Comparison of ENCODE assay signal across 17 mouse cellular contexts in genomic region chr19:24990138-24990822, GRCm38 (mm10). TPM values are rescaled to one million over a fixed set of nuclear protein-coding genes. Genes with fewer than 3 reads are reported as not detected.
A peak's percentile ranks its signal among the peaks of the same experiment; 100 is the strongest.
DNase-seq lines count a peak whose midpoint lies in the region; ATAC-seq and TF ChIP-seq lines count a peak whose summit lies in the region.
"Had no signal": no experiment of that assay in that cellular context is flagged by ENCODE, and none has a peak within 500 bp of the region (broad histone marks: within the 10 kb centered on the region; RNA-seq: fewer than 3 reads in every experiment).

No protein-coding gene starts in this region.

- no peak overlapping the region; a peak in 1 of 4 replicates for H3K4me3 ChIP-seq in MEL (ENCODE audit: control insufficient read depth in 1 of 2, insufficient read depth in 1 of 2, low read depth in 2 of 2, low read length in 2 of 2)
- H3K4me3 ChIP-seq in bone marrow, adult 2 months (replicated peaks; ENCODE audit: control insufficient read depth, low read depth, low read length): no peak overlapping the region
- H3K4me3 ChIP-seq in liver, embryonic 12.5 days: no peak overlapping the region
- H3K4me3 ChIP-seq: forebrain, embryonic 10.5 days; gastrocnemius, adult 2 months; layer of hippocampus, adult 2 months; limb, embryonic 15.5 days; midbrain, embryonic 15.5 days; neural tube, embryonic 12.5 days had no signal

- peaks cover 10 to 20% of the 10 kb centered on the region in 2 experiments for H3K4me1 ChIP-seq in MEL (ENCODE audit: control insufficient read depth in 1 of 2, insufficient read depth in 2 of 2, low read length in 2 of 2)
- peaks cover 11% of the 10 kb centered on the region; the same call in 1 of the 2 replicates for H3K4me1 ChIP-seq in bone marrow, adult 2 months (ENCODE audit: control insufficient read depth, insufficient read depth, low read length)
- peaks cover 26% of the 10 kb centered on the region for H3K4me1 ChIP-seq in liver, embryonic 12.5 days
- H3K4me1 ChIP-seq: forebrain, embryonic 10.5 days; limb, embryonic 15.5 days; midbrain, embryonic 15.5 days; neural tube, embryonic 12.5 days had no signal

- no peak for TF ChIP-seq CTCF in MEL (IDR thresholded peaks at IDR 0.05 in 2 of 3, conservative IDR thresholded peaks at IDR 0.05 in 1 of 3; ENCODE audit: control insufficient read depth in 1 of 3, insufficient read depth in 1 of 3, low read depth in 2 of 3, low read length in 3 of 3, poor library complexity in 1 of 3, severe bottlenecking in 1 of 3)
- TF ChIP-seq CTCF in bone marrow, adult 2 months (IDR thresholded peaks at IDR 0.05; ENCODE audit: control insufficient read depth, insufficient read depth, low read length): no peak

- H3K27me3 ChIP-seq in MEL (ENCODE audit: control insufficient read depth in 1 of 2, insufficient read depth in 2 of 2, low read length in 2 of 2): no peaks in the 10 kb centered on the region
- H3K27me3 ChIP-seq in liver, embryonic 12.5 days (replicated peaks): no peaks in the 10 kb centered on the region
- H3K27me3 ChIP-seq: CH12.LX; limb, embryonic 15.5 days; midbrain, embryonic 15.5 days; neural tube, embryonic 12.5 days had no signal

- no peaks in the 10 kb centered on the region for H3K79me2 ChIP-seq in MEL (ENCODE audit: control insufficient read depth, insufficient read depth, low read length, poor library complexity)

- H3K9ac ChIP-seq in MEL (ENCODE audit: control insufficient read depth, low read depth, low read length, poor library complexity, severe bottlenecking): no peak overlapping the region; the same call in 1 of the 2 replicates
- H3K9ac ChIP-seq in liver, embryonic 12.5 days: no peak overlapping the region
- H3K9ac ChIP-seq: limb, embryonic 15.5 days; midbrain, embryonic 15.5 days; neural tube, embryonic 12.5 days had no signal

- no peaks in the 10 kb centered on the region for H3K9me3 ChIP-seq in MEL (replicated peaks; ENCODE audit: insufficient read depth, low read length)
- H3K9me3 ChIP-seq in liver, embryonic 12.5 days (replicated peaks): no peaks in the 10 kb centered on the region
- H3K9me3 ChIP-seq: forebrain, embryonic 10.5 days; limb, embryonic 15.5 days; midbrain, embryonic 15.5 days; neural tube, embryonic 12.5 days had no signal

- peak overlapping the region; percentile 65 for H3K27ac ChIP-seq in MEL (ENCODE audit: control insufficient read depth, low read depth, low read length)
- peak overlapping the region; percentile 27 for H3K27ac ChIP-seq in bone marrow, adult 2 months (ENCODE audit: control insufficient read depth, insufficient read depth, low read depth, low read length, poor library complexity)
- H3K27ac ChIP-seq in liver, embryonic 12.5 days: peak overlapping the region; percentile 65
- H3K27ac ChIP-seq: forebrain, embryonic 10.5 days; gastrocnemius, adult 2 months; layer of hippocampus, adult 2 months; limb, embryonic 15.5 days; midbrain, embryonic 15.5 days; neural tube, embryonic 12.5 days; stomach, postnatal 0 days had no signal

- TF ChIP-seq EP300 in MEL (IDR thresholded peaks at IDR 0.05; ENCODE audit: low read depth in 1 of 2, low read length in 2 of 2): peak; percentile 99

- H3K36me3 ChIP-seq in MEL (ENCODE audit: control insufficient read depth in 1 of 2, insufficient read depth in 2 of 2, low read length in 2 of 2): peaks cover 0 to 10% of the 10 kb centered on the region in 2 experiments; a peak in 2 of 4 replicates
- no peaks in the 10 kb centered on the region for H3K36me3 ChIP-seq in liver, embryonic 12.5 days
- H3K36me3 ChIP-seq: forebrain, embryonic 10.5 days; limb, embryonic 15.5 days; midbrain, embryonic 15.5 days; neural tube, embryonic 12.5 days had no signal

- peak; percentile 93 for DNase-seq in MEL (ENCODE audit: low read depth, low spot score)
- peak; percentile 47 to 74 for DNase-seq in thymus, adult 18-20 months
- no peak for DNase-seq in urinary bladder, adult 18-20 months (ENCODE audit: low spot score in 2 of 2)
- DNase-seq in urinary bladder, adult 2 months (ENCODE audit: low spot score): no peak
- no peak for DNase-seq in adrenal gland, postnatal 14 days
- DNase-seq: cerebellum, postnatal 25 days; gastrocnemius, adult 2 months; spleen, adult 18-20 months had no signal

- peak; percentile 74 for ATAC-seq in liver, embryonic 12.5 days
- ATAC-seq: midbrain, embryonic 15.5 days had no signal

- H3K4me2 ChIP-seq in liver, embryonic 12.5 days: peak overlapping the region; percentile 40
- H3K4me2 ChIP-seq: limb, embryonic 15.5 days; midbrain, embryonic 15.5 days; neural tube, embryonic 12.5 days had no signal

- WGBS in bone marrow, adult 2 months: 20% methylated on average over 7 of the region's 7 CpGs
- 20% methylated on average over 7 of the region's 7 CpGs for WGBS in liver, embryonic 12.5 days (ENCODE audit: insufficient replicate concordance)

- TF ChIP-seq POLR2A in MEL (IDR thresholded peaks at IDR 0.05; ENCODE audit: control insufficient read depth in 1 of 2, insufficient read depth in 1 of 2, low read depth in 1 of 2, low read length in 2 of 2, poor library complexity in 1 of 2): no peak
- TF ChIP-seq POLR2A in bone marrow, adult 2 months (IDR thresholded peaks at IDR 0.05; ENCODE audit: borderline replicate concordance, control insufficient read depth, low read depth, low read length): no peak

- no peak for TF ChIP-seq RAD21 in MEL (IDR thresholded peaks at IDR 0.05; ENCODE audit: low read depth, low read length)

TF ChIP-seq in MEL, 35 proteins besides CTCF, POLR2A, EP300 and RAD21 (continues in another document):
- TF ChIP-seq MAFK (IDR thresholded peaks at IDR 0.05; ENCODE audit: borderline replicate concordance, low read depth, low read length) (peak; percentile 82; the same call in 1 of the 2 replicates), ZMIZ1 (IDR thresholded peaks at IDR 0.05; ENCODE audit: low read depth, low read length) (no peak), ELF1 (IDR thresholded peaks at IDR 0.05; ENCODE audit: low read depth, low read length) (0 out of 2 replicates have a peak, but pooled peaks have one; percentile 8), GATA1 (IDR thresholded peaks at IDR 0.05; ENCODE audit: low read depth, low read length) (peak; percentile 100), TBP (IDR thresholded peaks at IDR 0.05; ENCODE audit: low read depth, low read length) (0 out of 2 replicates have a peak, but pooled peaks have one; percentile 71), SMC3 (IDR thresholded peaks at IDR 0.05; ENCODE audit: low read depth, low read length) (0 out of 2 replicates have a peak, but pooled peaks have one; percentile 5), MAX (IDR thresholded peaks at IDR 0.05; ENCODE audit: low read length) (peak; percentile 77), MXI1 (IDR thresholded peaks at IDR 0.05; ENCODE audit: low read depth, low read length) (peak; percentile 80), CHD2 (IDR thresholded peaks at IDR 0.05; ENCODE audit: low read length) (no peak; the same call in 1 of the 2 replicates), NELFE (IDR thresholded peaks at IDR 0.05; ENCODE audit: low read depth, low read length) (peak; percentile 26; the same call in 1 of the 2 replicates), USF2 (IDR thresholded peaks at IDR 0.05; ENCODE audit: borderline replicate concordance in 1 of 2, insufficient read depth in 1 of 2, low read depth in 1 of 2, low read length in 2 of 2) (no peak), ZKSCAN1 (IDR thresholded peaks at IDR 0.05; ENCODE audit: low read depth, low read length) (no peak), ETS1 (IDR thresholded peaks at IDR 0.05; ENCODE audit: low read depth, low read length) (peak; percentile 97), JUND (IDR thresholded peaks at IDR 0.05; ENCODE audit: low read depth, low read length) (peak; percentile 38; the same call in 1 of the 2 replicates), ZNF384 (IDR thresholded peaks at IDR 0.05; ENCODE audit: low read depth, low read length) (peak; percentile 89), E2F4 (IDR thresholded peaks at IDR 0.05; ENCODE audit: borderline replicate concordance, low read depth, low read length) (no peak), POLR2AphosphoS5 (IDR thresholded peaks at IDR 0.05; ENCODE audit: borderline replicate concordance, low read depth, low read length) (no peak), TCF12 (IDR thresholded peaks at IDR 0.05; ENCODE audit: low read depth, low read length) (peak; percentile 100), GABPA (IDR thresholded peaks at IDR 0.05; ENCODE audit: low read depth, low read length) (no peak), RCOR1 (IDR thresholded peaks at IDR 0.05; ENCODE audit: low read depth, low read length) (peak; percentile 100), TAL1 (IDR thresholded peaks at IDR 0.05; ENCODE audit: low read length) (peak; percentile 97), MEF2A (IDR thresholded peaks at IDR 0.05; ENCODE audit: extremely low read depth, insufficient replicate concordance, low read depth, low read length, poor library complexity, severe bottlenecking) (no peak), KAT2A (conservative IDR thresholded peaks at IDR 0.05; ENCODE audit: low read depth, low read length) (no peak), UBTF (IDR thresholded peaks at IDR 0.05; ENCODE audit: borderline replicate concordance, insufficient read depth, low read depth, low read length) (no peak), MYB (IDR thresholded peaks at IDR 0.05; ENCODE audit: low read depth, low read length) (peak; percentile 37; the same call in 1 of the 2 replicates), NRF1 (IDR thresholded peaks at IDR 0.05; ENCODE audit: insufficient read depth, low read depth, low read length, poor library complexity, severe bottlenecking) (no peak)

RNA-seq across cellular contexts. Expression of gene Dock8, which starts 9.1 kb away (rescaled TPM):
- 16.1 and 17.8 TPM in 2 replicates for total RNA-seq in MEL (2012; rRNA removed)
- 10 to 100 TPM in 1 of 2 experiments, not detected in 1; 30.1 TPM for polyA plus RNA-seq in MEL (2012; ENCODE audit: insufficient read depth in 1 of 2, insufficient read length in 2 of 2, low read depth in 1 of 2, low replicate concordance in 2 of 2, missing spikeins in 1 of 2)
- polyA plus RNA-seq in bone marrow, adult 2 months (2011; ENCODE audit: insufficient read depth, insufficient read length, low replicate concordance, missing spikeins): 16.9 and 40.8 TPM in 2 replicates
- 10.6 and 11.0 TPM in 2 replicates for polyA plus RNA-seq in liver, embryonic 12.5 days (2016; fragmentation: Nextera tagmentation; extraction: Ambion mirVana)
- polyA plus RNA-seq in urinary bladder, adult 2 months (2012; rRNA removed): 28.4 and 29.7 TPM in 2 replicates
- 33.1 and 33.8 TPM in 2 replicates for total RNA-seq in adrenal gland, postnatal 14 days (2021)

RNA-seq across cellular contexts. Expression of gene Cbwd1, which starts 28.9 kb away (rescaled TPM):
- 20.5 and 24.0 TPM in 2 replicates for total RNA-seq in MEL (2012; rRNA removed)
- polyA plus RNA-seq in MEL (2012; ENCODE audit: insufficient read depth in 1 of 2, insufficient read length in 2 of 2, low read depth in 1 of 2, low replicate concordance in 2 of 2, missing spikeins in 1 of 2): 10 to 100 TPM in 1 of 2 experiments, not detected in 1; 14.2 TPM
- polyA plus RNA-seq in bone marrow, adult 2 months (2011; ENCODE audit: insufficient read depth, insufficient read length, low replicate concordance, missing spikeins): 2.7 and 7.5 TPM in 2 replicates
- 14.4 and 16.9 TPM in 2 replicates for polyA plus RNA-seq in liver, embryonic 12.5 days (2016; fragmentation: Nextera tagmentation; extraction: Ambion mirVana)
- polyA plus RNA-seq in urinary bladder, adult 2 months (2012; rRNA removed): 12.2 and 13.7 TPM in 2 replicates
- 11.8 and 12.2 TPM in 2 replicates for total RNA-seq in adrenal gland, postnatal 14 days (2021)

Comparison
In these comparisons a context has a peak if more than half of its experiments do, and no peak if none do; other contexts are left out.
1. DNase-seq: peak in MEL (single experiment) and thymus, adult 18-20 months (2 of 2); none in urinary bladder, adult 18-20 months (0 of 2), urinary bladder, adult 2 months (single experiment) and adrenal gland, postnatal 14 days (single experiment).
2. Peak in every context shown above with its lines, with median percentiles within 50 percentile points of each other: H3K27ac ChIP-seq.